Mouse (Mus musculus) C2C12 (cell line): Measurements from ENCODE around the gene Gch1. TPM values are rescaled to one million over a fixed set of nuclear protein-coding genes. Genes with fewer than 3 reads are reported as not detected.

Experiments used
- H3K27me3 ChIP-seq: one replicate; pipeline ENCODE4 v1.6.1; 2011; ENCODE audit not compliant: control insufficient read depth, insufficient read depth, insufficient read length
- H3K36me3 ChIP-seq: one replicate; pipeline ENCODE4 v1.6.1; 2011; ENCODE audit not compliant: control insufficient read depth, insufficient read depth
- H3K4me3 ChIP-seq: one replicate; pipeline ENCODE4 v1.5.1; 2011; ENCODE audit warnings: mild to moderate bottlenecking, control low read depth; ENCODE audit not compliant: poor library complexity, insufficient read depth, severe bottlenecking
- H3K79me2 ChIP-seq: one replicate; pipeline ENCODE4 v1.6.1; 2011; ENCODE audit not compliant: control insufficient read depth, insufficient read depth
- H3K79me3 ChIP-seq: one replicate; pipeline ENCODE4 v1.6.1; 2011; ENCODE audit warnings: low read depth, control low read depth
- H3ac ChIP-seq: one replicate; pipeline ENCODE3; 2011; ENCODE audit warnings: low read depth; ENCODE audit not compliant: control insufficient read depth, insufficient read length
- CEBPB ChIP-seq: IDR thresholded peaks from one replicate; pipeline ENCODE4 v1.6.1; 2011; ENCODE audit warnings: low read depth, mild to moderate bottlenecking, control low read depth, moderate library complexity
- CTCF ChIP-seq: IDR thresholded peaks from one replicate; pipeline ENCODE4 v1.5.1; 2011; ENCODE audit not compliant: control insufficient read depth, insufficient read depth, insufficient read length
- FOSL1 ChIP-seq: IDR thresholded peaks from one replicate; pipeline ENCODE4 v1.8.0; 2011; ENCODE audit warnings: mild to moderate bottlenecking, low read length; ENCODE audit not compliant: poor library complexity, insufficient read depth, severe bottlenecking
- MAX ChIP-seq: IDR thresholded peaks from one replicate; pipeline ENCODE4 v1.6.1; 2011; ENCODE audit warnings: mild to moderate bottlenecking, control low read depth
- MYOD1 ChIP-seq: IDR thresholded peaks from one replicate; pipeline ENCODE4 v1.6.1; 2011; ENCODE audit warnings: low read depth; ENCODE audit not compliant: control insufficient read depth, insufficient read length
- MYOG ChIP-seq: IDR thresholded peaks from one replicate; pipeline ENCODE4 v1.6.1; 2011; ENCODE audit not compliant: control insufficient read depth, insufficient read length; ENCODE audit errors: extremely low read depth
- USF1 ChIP-seq: IDR thresholded peaks from one replicate; pipeline ENCODE4 v1.6.1; 2011; ENCODE audit warnings: low read depth, mild to moderate bottlenecking, control low read depth, moderate library complexity
- polyA plus RNA-seq: library from polyadenylated mRNA; unstranded; fragments of >200 nt; fragmentation: generic; extraction: Trizol; gene quantifications from one replicate; pipeline ENCODE4 v1.2.1, GENCODE M21; 2012; ENCODE audit warnings: missing spikeins

The Gch1 gene
- polyA plus RNA-seq, 1 experiment, result 9.6 TPM

GRCm38 (mm10) chr14:47169677-47170410, 19.4 kb downstream of the Gch1 start:
- no peaks in the 10 kb centered on the region for H3K79me2 ChIP-seq
- no peak overlapping the region for H3K4me3 ChIP-seq
- no peaks in the 10 kb centered on the region for H3K36me3 ChIP-seq
- H3K27me3 ChIP-seq, result no peaks in the 10 kb centered on the region
- TF ChIP-seq USF1 (no peak), CTCF (no peak), MYOD1 (peak; percentile 94), MAX (no peak)
- no peak overlapping the region for H3ac ChIP-seq
- no peaks in the 10 kb centered on the region for H3K79me3 ChIP-seq

DNA sequence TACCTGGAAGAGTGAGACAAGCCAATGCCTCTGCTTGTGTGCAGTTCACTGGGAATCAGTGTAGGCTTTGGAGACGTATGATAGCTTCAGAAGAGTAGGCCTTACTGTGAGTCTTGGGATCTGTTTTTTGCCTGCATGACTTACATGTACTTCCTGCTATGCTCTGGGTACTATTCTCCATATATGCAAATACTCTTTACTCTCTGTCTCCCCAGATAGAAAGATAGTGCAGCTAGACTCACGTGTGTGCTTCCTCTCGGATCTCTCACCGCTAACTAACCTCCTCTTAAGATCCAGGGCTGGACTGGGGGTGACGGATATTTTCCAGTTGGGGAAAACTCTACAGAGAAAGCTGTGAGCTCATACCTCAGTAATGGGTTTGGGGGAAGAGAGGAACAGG, 23.5 kb downstream of the Gch1 start:
- no peaks in the 10 kb centered on the region for H3K79me2 ChIP-seq
- no peaks in the 10 kb centered on the region for H3K79me3 ChIP-seq
- TF ChIP-seq CTCF (no peak), FOSL1 (no peak)

DNA sequence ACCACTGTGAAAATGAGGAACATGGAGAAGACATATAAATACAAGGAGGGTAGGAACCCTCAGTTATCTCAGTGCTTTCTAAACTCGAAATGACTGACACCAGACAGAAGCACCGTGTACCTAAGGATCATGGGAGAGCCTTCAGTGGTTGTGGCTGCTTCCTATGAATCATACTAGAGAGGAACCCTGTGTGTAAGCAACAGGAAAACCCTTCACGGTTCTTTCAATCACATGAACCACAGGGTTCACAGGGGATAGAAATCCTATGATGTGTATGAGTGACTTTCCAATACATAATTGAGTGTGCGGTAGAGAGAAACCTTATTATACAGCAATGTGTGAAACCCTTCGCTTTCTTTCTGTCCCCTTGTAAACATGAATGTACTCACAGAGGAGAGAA, 24.1 kb downstream of the Gch1 start:
- TF ChIP-seq MYOG (no peak), FOSL1 (no peak), CTCF (no peak)
- H3K27me3 ChIP-seq, result no peaks in the 10 kb centered on the region
- no peaks in the 10 kb centered on the region for H3K79me2 ChIP-seq
- H3K4me3 ChIP-seq, result no peak overlapping the region
- H3ac ChIP-seq, result no peak overlapping the region
- H3K36me3 ChIP-seq, result no peaks in the 10 kb centered on the region
- H3K79me3 ChIP-seq, result no peaks in the 10 kb centered on the region

More for the DNA sequence above, 23.5 kb downstream of the Gch1 start:
- no peak overlapping the region for H3ac ChIP-seq
- no peaks in the 10 kb centered on the region for H3K36me3 ChIP-seq
- H3K4me3 ChIP-seq, result no peak overlapping the region
- H3K27me3 ChIP-seq, result no peaks in the 10 kb centered on the region

DNA sequence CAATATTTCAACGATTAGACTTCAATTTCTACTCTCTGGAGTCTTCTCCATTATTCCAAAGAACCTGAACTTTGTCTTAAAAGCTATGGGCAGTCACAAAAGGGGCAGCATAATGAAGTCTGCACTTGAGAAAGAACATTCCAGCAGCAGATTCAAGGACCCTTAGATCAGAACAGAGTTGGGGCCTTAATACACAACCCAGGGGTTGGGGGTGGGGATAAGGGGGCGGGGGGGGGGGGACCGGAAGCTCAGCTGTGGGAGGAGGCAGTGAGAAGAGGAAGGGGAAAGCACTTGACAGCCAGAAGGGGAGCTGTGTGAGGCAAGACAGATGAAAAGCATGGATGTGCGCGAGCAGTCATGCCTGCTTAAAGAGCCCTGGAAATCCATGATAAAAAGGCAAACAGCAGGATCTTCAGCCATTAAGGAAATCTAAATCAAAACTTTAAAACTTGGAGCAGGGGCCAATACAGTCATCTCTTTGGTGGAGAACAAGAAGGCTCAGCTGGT, 27.2 kb downstream of the Gch1 start:
- TF ChIP-seq MAX (no peak), FOSL1 (no peak), MYOG (no peak), USF1 (no peak), CTCF (no peak), MYOD1 (no peak), CEBPB (no peak)
- H3K79me3 ChIP-seq, result no peaks in the 10 kb centered on the region
- H3K27me3 ChIP-seq, result no peaks in the 10 kb centered on the region
- H3K4me3 ChIP-seq, result no peak overlapping the region
- no peaks in the 10 kb centered on the region for H3K36me3 ChIP-seq
- H3K79me2 ChIP-seq, result no peaks in the 10 kb centered on the region
- no peak overlapping the region for H3ac ChIP-seq

- TF ChIP-seq FOSL1 (no peak), CEBPB (no peak), CTCF (no peak), MYOG (no peak), MAX (no peak), MYOD1 (no peak), USF1 (no peak)
- Histone ChIP-seq H3K4me3 (no peak overlapping the region), H3K79me2 (no peaks in the 10 kb centered on the region), H3K79me3 (no peaks in the 10 kb centered on the region), H3K36me3 (no peaks in the 10 kb centered on the region), H3ac (no peak overlapping the region), H3K27me3 (no peaks in the 10 kb centered on the region)
Observed at GRCm38 (mm10) chr14:47160051-47160640, 29.1 kb downstream of the Gch1 start.

GRCm38 (mm10) chr14:47154303-47154702, 34.9 kb downstream of the Gch1 start:
- H3K27me3 ChIP-seq, result no peaks in the 10 kb centered on the region
- no peak overlapping the region for H3ac ChIP-seq
- TF ChIP-seq MYOD1 (no peak), CTCF (no peak), USF1 (no peak), MAX (no peak), MYOG (no peak), CEBPB (no peak), FOSL1 (no peak)
- H3K4me3 ChIP-seq, result no peak overlapping the region
- no peaks in the 10 kb centered on the region for H3K36me3 ChIP-seq
- H3K79me3 ChIP-seq, result no peaks in the 10 kb centered on the region
- H3K79me2 ChIP-seq, result no peaks in the 10 kb centered on the region
